Comparison of ENCODE assay signal across 9 mouse cellular contexts in the genomic region with DNA sequence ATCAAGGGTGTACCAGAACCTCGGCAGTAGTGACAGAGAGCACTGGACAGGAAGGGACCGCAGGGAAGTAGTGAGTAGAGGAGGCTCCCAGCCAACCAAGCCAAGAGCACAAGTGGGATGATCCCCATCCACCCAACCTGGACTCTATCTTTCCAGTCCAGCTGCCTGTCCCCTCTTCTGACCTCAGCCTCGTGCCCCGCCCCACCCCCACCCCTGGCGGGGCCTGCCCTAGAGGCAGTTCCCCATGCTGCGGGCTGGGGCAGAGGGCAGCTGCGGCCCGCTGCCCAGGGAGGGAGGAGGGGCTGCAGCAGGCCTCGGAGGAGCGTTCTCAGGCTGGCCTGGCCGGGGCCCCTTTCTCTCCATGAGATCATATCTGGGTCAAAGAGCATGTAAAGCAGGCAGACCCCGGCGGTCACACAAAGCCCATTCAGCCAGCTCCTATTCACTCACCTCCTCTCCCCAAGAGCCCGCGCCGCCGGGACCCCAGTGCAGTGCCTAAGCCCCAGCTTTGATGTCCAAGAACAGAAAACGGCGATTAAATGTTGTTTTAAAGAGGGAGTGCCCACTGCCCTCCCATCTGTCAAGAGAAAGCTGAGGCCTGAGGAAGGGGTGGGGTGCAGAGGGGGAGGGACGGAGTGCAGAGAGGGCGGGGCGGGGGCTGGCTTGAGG. TPM values are rescaled to one million over a fixed set of nuclear protein-coding genes. Genes with fewer than 3 reads are reported as not detected.
A peak's percentile ranks its signal among the peaks of the same experiment; 100 is the strongest.
DNase-seq lines count a peak whose midpoint lies in the region; ATAC-seq and TF ChIP-seq lines count a peak whose summit lies in the region.
"Had no signal": no experiment of that assay in that cellular context is flagged by ENCODE, and none has a peak within 500 bp of the region (broad histone marks: within the 10 kb centered on the region; RNA-seq: fewer than 3 reads in every experiment).

No protein-coding gene starts in this region.

- no peak for TF ChIP-seq CTCF in layer of hippocampus, adult 2 months (conservative IDR thresholded peaks at IDR 0.05)
- no peak for TF ChIP-seq CTCF in kidney, adult 2 months (conservative IDR thresholded peaks at IDR 0.05; ENCODE audit: insufficient read depth, insufficient read length, low read depth, low read length)
- no peak for TF ChIP-seq CTCF in liver, postnatal 0 days (IDR thresholded peaks at IDR 0.05; ENCODE audit: low read depth)

- TF ChIP-seq EP300 in liver, postnatal 0 days (IDR thresholded peaks at IDR 0.05; ENCODE audit: low read depth), result peak; percentile 76

- H3K4me1 ChIP-seq in embryonic facial prominence, embryonic 14.5 days (ENCODE audit: control insufficient read depth, insufficient read depth, low read length), result peaks cover 5% of the 10 kb centered on the region; the same call in 1 of the 2 replicates
- peaks cover 30% of the 10 kb centered on the region for H3K4me1 ChIP-seq in heart, embryonic 12.5 days (replicated peaks)
- H3K4me1 ChIP-seq in kidney, adult 2 months (ENCODE audit: control insufficient read depth, insufficient read depth, low read length), result peaks cover 15% of the 10 kb centered on the region
- peaks cover 22% of the 10 kb centered on the region for H3K4me1 ChIP-seq in liver, postnatal 0 days (ENCODE audit: insufficient read depth)
- H3K4me1 ChIP-seq in neural tube, embryonic 11.5 days (ENCODE audit: control insufficient read depth, insufficient read depth, low read length), result peaks cover 30% of the 10 kb centered on the region

- H3K4me3 ChIP-seq in layer of hippocampus, adult 2 months, result peak overlapping the region; percentile 39
- H3K4me3 ChIP-seq in embryonic facial prominence, embryonic 14.5 days (ENCODE audit: low read depth, low read length), result peak overlapping the region; percentile 28
- H3K4me3 ChIP-seq in heart, embryonic 12.5 days, result peak overlapping the region; percentile 38
- peak overlapping the region; percentile 6 for H3K4me3 ChIP-seq in kidney, adult 2 months (ENCODE audit: insufficient read depth, low read depth, low read length)
- peak overlapping the region; percentile 31 for H3K4me3 ChIP-seq in liver, postnatal 0 days (ENCODE audit: low read depth, low read length)
- peak overlapping the region; percentile 22 for H3K4me3 ChIP-seq in neural tube, embryonic 11.5 days (ENCODE audit: low read depth, low read length)
- H3K4me3 ChIP-seq: myocyte had no signal

- peak; percentile 64; the same call in 1 of the 2 replicates for ATAC-seq in embryonic facial prominence, embryonic 14.5 days (ENCODE audit: low read depth)
- ATAC-seq in heart, embryonic 12.5 days (ENCODE audit: insufficient number of reproducible peaks, low FRiP score), result peak; percentile 45; the same call in 1 of the 2 replicates
- ATAC-seq in liver, postnatal 0 days, result peak; percentile 91
- ATAC-seq in neural tube, embryonic 11.5 days (ENCODE audit: insufficient read depth, low FRiP score, low TSS enrichment), result peak; percentile 69

- TF ChIP-seq POLR2A in kidney, adult 2 months (IDR thresholded peaks at IDR 0.05; ENCODE audit: low read depth, low read length), result no peak

- DNase-seq in layer of hippocampus, adult 2 months (ENCODE audit: low spot score in 2 of 2), result no peak
- no peak for DNase-seq in layer of hippocampus, adult 11-12 months (ENCODE audit: low spot score)
- DNase-seq in embryonic facial prominence, embryonic 14.5 days (ENCODE audit: low spot score), result peak; percentile 60
- peak; percentile 59 for DNase-seq in kidney, adult 2 months
- peak; percentile 79 for DNase-seq in liver, postnatal 0 days
- DNase-seq in neural tube, embryonic 11.5 days (ENCODE audit: low spot score), result peak; percentile 74
- DNase-seq in left cerebral cortex, adult 11 months (ENCODE audit: low spot score), result no peak

- H3K9ac ChIP-seq in embryonic facial prominence, embryonic 14.5 days (ENCODE audit: low read depth, low read length), result peak overlapping the region; percentile 34; the same call in 1 of the 2 replicates
- peak overlapping the region; percentile 56 for H3K9ac ChIP-seq in heart, embryonic 12.5 days
- peak overlapping the region; percentile 62 for H3K9ac ChIP-seq in liver, postnatal 0 days (replicated peaks)
- H3K9ac ChIP-seq in neural tube, embryonic 11.5 days (ENCODE audit: low read length), result peak overlapping the region; percentile 41; the same call in 1 of the 2 replicates

- WGBS in embryonic facial prominence, embryonic 14.5 days, result 2% methylated on average over 18 of the region's 22 CpGs
- 1% methylated on average over 22 of the region's 22 CpGs for WGBS in heart, embryonic 12.5 days
- WGBS in kidney, adult 2 months, result 15% methylated on average over 22 of the region's 22 CpGs
- 6% methylated on average over 20 of the region's 22 CpGs for WGBS in liver, postnatal 0 days (ENCODE audit: insufficient replicate concordance)
- WGBS in neural tube, embryonic 11.5 days, result under 1% methylated on average over 21 of the region's 22 CpGs

- H3K9me3 ChIP-seq in embryonic facial prominence, embryonic 14.5 days (ENCODE audit: control insufficient read depth, low read length), result peaks cover 3% of the 10 kb centered on the region; the same call in 1 of the 2 replicates
- H3K9me3 ChIP-seq in heart, embryonic 12.5 days (replicated peaks), result peaks cover 4% of the 10 kb centered on the region
- H3K9me3 ChIP-seq in liver, postnatal 0 days (ENCODE audit: low read length), result peaks cover 6% of the 10 kb centered on the region
- no peaks in the 10 kb centered on the region for H3K9me3 ChIP-seq in neural tube, embryonic 11.5 days (ENCODE audit: control insufficient read depth, low read length)

- H3K4me2 ChIP-seq in embryonic facial prominence, embryonic 14.5 days (ENCODE audit: low read depth, low read length), result peak overlapping the region; percentile 54
- H3K4me2 ChIP-seq in heart, embryonic 12.5 days, result peak overlapping the region; percentile 77
- peak overlapping the region; percentile 65 for H3K4me2 ChIP-seq in liver, postnatal 0 days (ENCODE audit: low read depth, low read length)
- peak overlapping the region; percentile 45 for H3K4me2 ChIP-seq in neural tube, embryonic 11.5 days (ENCODE audit: low read depth)

- peaks cover 14% of the 10 kb centered on the region; the same call in 1 of the 2 replicates for H3K27me3 ChIP-seq in embryonic facial prominence, embryonic 14.5 days (replicated peaks; ENCODE audit: control insufficient read depth, insufficient read depth, low read length)
- peaks cover 24% of the 10 kb centered on the region for H3K27me3 ChIP-seq in heart, embryonic 12.5 days (replicated peaks)
- H3K27me3 ChIP-seq in kidney, adult 2 months (replicated peaks; ENCODE audit: control insufficient read depth, insufficient read depth, low read length), result no peaks in the 10 kb centered on the region
- H3K27me3 ChIP-seq in liver, postnatal 0 days (ENCODE audit: insufficient read depth, low read length), result no peaks in the 10 kb centered on the region
- no peaks in the 10 kb centered on the region for H3K27me3 ChIP-seq in neural tube, embryonic 11.5 days (ENCODE audit: control insufficient read depth, insufficient read depth, low read length)

- no peaks in the 10 kb centered on the region for H3K36me3 ChIP-seq in embryonic facial prominence, embryonic 14.5 days (ENCODE audit: control insufficient read depth, insufficient read depth, low read length)
- no peaks in the 10 kb centered on the region for H3K36me3 ChIP-seq in heart, embryonic 12.5 days
- H3K36me3 ChIP-seq in kidney, adult 2 months (ENCODE audit: control insufficient read depth, insufficient read depth, low read length), result no peaks in the 10 kb centered on the region
- no peaks in the 10 kb centered on the region for H3K36me3 ChIP-seq in liver, postnatal 0 days (replicated peaks; ENCODE audit: insufficient read depth, low read length)
- no peaks in the 10 kb centered on the region for H3K36me3 ChIP-seq in neural tube, embryonic 11.5 days (ENCODE audit: control insufficient read depth, insufficient read depth, low read length)

- peak overlapping the region; percentile 83 for H3K27ac ChIP-seq in layer of hippocampus, adult 2 months
- H3K27ac ChIP-seq in embryonic facial prominence, embryonic 14.5 days (replicated peaks; ENCODE audit: low read depth, low read length), result no peak overlapping the region
- H3K27ac ChIP-seq in heart, embryonic 12.5 days (ENCODE audit: poor library complexity, severe bottlenecking), result no peak overlapping the region
- H3K27ac ChIP-seq in kidney, adult 2 months (ENCODE audit: insufficient read depth, low read depth, low read length), result no peak overlapping the region
- peak overlapping the region; percentile 60; the same call in 1 of the 2 replicates for H3K27ac ChIP-seq in liver, postnatal 0 days (ENCODE audit: low read depth)
- peak overlapping the region; percentile 79 for H3K27ac ChIP-seq in neural tube, embryonic 11.5 days (ENCODE audit: low read depth, low read length)

RNA-seq across cellular contexts. Expression of gene Nnmt, which starts 44.3 kb away (rescaled TPM):
- 1 to 10 TPM; 1.7 to 1.9 TPM for total RNA-seq in layer of hippocampus, adult 2 months (2021)
- polyA plus RNA-seq in embryonic facial prominence, embryonic 14.5 days (2014; fragmentation: Nextera tagmentation; extraction: Ambion mirVana), result 12.8 and 18.0 TPM in 2 replicates
- 3.1 and 3.3 TPM in 2 replicates for polyA plus RNA-seq in heart, embryonic 12.5 days (2016; fragmentation: Nextera tagmentation; extraction: Ambion mirVana)
- polyA plus RNA-seq in kidney, adult 2 months (2012; rRNA removed), result 2.0 and 3.1 TPM in 2 replicates
- 0.34 and 0.41 TPM in 2 replicates for polyA plus RNA-seq in liver, postnatal 0 days (2015; fragmentation: Nextera tagmentation; extraction: Ambion mirVana)
- polyA plus RNA-seq in neural tube, embryonic 11.5 days (2014; fragmentation: Nextera tagmentation; extraction: Ambion mirVana), result 0.76 and 0.82 TPM in 2 replicates

Comparison
In these comparisons a context has a peak if more than half of its experiments do, and no peak if none do; other contexts are left out.
1. DNase-seq: peak in embryonic facial prominence, embryonic 14.5 days (single experiment), kidney, adult 2 months (single experiment), liver, postnatal 0 days (single experiment) and neural tube, embryonic 11.5 days (single experiment); none in layer of hippocampus, adult 2 months (0 of 2), layer of hippocampus, adult 11-12 months (single experiment) and left cerebral cortex, adult 11 months (single experiment).
2. H3K27ac ChIP-seq: peak in layer of hippocampus, adult 2 months (single experiment), liver, postnatal 0 days (single experiment) and neural tube, embryonic 11.5 days (single experiment); none in embryonic facial prominence, embryonic 14.5 days (single experiment), heart, embryonic 12.5 days (single experiment) and kidney, adult 2 months (single experiment).
3. Peak in every context shown above with its lines, with median percentiles within 50 percentile points of each other: H3K4me3 ChIP-seq, ATAC-seq, H3K4me2 ChIP-seq and H3K9ac ChIP-seq.